Mouse (Mus musculus) cerebellum, postnatal 10 days (tissue): ENCODE data around the gene Vmn1r158.
"Not testable (repeated sequence)": the region's sequence is repeated elsewhere in the genome, so short reads cannot be mapped to it uniquely, and the experiment has no call there.

Source experiments
- DNase-seq, 2 experiments: peaks; one replicate each; pipeline ENCODE4 v3.0.0; 2021; ENCODE audit warnings: mixed read lengths in 2 of 2

Vmn1r158 gene

DNA sequence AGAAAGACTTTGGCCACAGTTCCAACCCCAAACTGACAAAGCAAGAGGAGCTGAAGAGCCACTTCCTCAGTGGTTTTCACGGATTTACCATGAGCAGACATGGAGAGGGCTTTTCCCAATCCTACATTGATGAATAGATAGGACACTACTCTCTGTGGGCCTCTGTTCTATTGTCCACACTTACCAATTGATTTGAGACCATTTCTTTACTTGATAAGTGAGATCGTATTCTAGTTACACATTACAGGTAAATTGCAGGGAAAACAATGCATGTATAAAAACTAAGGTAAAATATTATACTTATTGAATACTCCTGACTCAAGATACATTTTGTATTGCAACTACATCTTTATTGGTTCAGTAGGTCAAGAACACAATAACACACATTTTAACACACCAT, at the start of gene Vmn1r158:
Gene Vmn1r158, minus strand, starts transcription at position 101 of the 400 bp plus-strand sequence.
- DNase-seq = not testable (repeated sequence)

DNA sequence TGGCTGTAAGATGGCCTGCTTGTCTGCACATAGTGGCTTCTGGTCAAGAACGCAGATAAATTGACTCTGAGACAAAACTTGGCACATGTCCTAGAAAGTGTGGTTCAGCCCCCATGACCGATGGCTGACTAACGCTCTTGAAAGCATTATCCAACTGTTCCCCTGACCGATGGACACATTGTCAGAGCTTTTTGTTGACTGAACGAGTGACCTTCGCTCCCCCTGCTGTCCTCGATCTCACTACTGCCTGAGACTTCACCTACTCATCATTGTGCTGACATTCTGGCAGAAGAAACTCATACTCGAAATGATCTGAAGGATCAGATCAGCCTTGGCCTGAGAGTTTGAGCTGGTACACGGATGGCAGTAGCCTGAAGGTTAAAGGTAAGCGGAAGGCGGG, 14.6 kb downstream of the Vmn1r158 start:
- DNase-seq = not testable (repeated sequence)

DNA sequence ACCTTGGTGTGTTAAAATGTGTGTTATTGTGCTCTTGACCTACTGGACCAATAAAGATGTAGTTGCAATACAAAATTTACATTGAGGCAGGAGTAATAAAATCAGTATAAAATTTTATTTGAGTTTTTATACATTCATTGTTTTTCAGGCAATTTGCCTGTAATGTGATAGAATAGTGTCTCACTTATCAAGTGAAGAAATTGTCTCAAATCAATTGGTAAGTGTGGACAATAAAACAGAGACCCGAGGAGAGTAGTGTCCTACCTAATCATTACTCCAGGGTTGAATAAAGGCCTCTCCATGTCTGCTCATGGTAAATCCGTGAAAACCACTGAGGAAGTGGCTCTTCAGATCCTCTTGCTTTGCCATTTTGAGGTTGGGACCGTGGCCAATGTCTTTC, 29.2 kb downstream of the Vmn1r158 start, which contains the start of gene Vmn1r157:
Gene Vmn1r157, plus strand, starts transcription at position 301 of the 400 bp plus-strand sequence.
- not testable (repeated sequence) for DNase-seq
